Mouse (Mus musculus) forebrain, embryonic 15.5 days (tissue): Measurements from ENCODE around the gene Hk2. TPM values are rescaled to one million over a fixed set of nuclear protein-coding genes. Genes with fewer than 3 reads are reported as not detected.
A peak's percentile ranks its signal among the peaks of the same experiment; 100 is the strongest.

ENCODE experiments used
- ATAC-seq: fragments of 200-750 bp; cut with Nextera tagmentation; replicated peaks from 2 replicates; pipeline ENCODE4 v1.8.0; 2017; ENCODE audit warnings: mild to moderate bottlenecking, moderate TSS enrichment, moderate library complexity
- H3K27ac ChIP-seq: fragments of 300-500 bp; sonication (generic); replicated peaks from 2 replicates; pipeline ENCODE4 v1.5.1; 2015; ENCODE audit warnings: mild to moderate bottlenecking, inconsistent platforms
- H3K27me3 ChIP-seq: fragments of 300-500 bp; sonication (generic); 2 replicates; pipeline ENCODE4 v1.6.1; 2015; ENCODE audit warnings: inconsistent platforms
- H3K36me3 ChIP-seq: fragments of 300-500 bp; sonication (generic); 2 replicates; pipeline ENCODE4 v1.6.1; 2015; ENCODE audit warnings: mild to moderate bottlenecking, inconsistent platforms
- H3K4me1 ChIP-seq: fragments of 300-500 bp; sonication (generic); 2 replicates; pipeline ENCODE4 v1.6.1; 2015; ENCODE audit warnings: inconsistent platforms
- H3K4me2 ChIP-seq: fragments of 300-500 bp; sonication (generic); replicated peaks from 2 replicates; pipeline ENCODE4 v1.6.1; 2015; ENCODE audit warnings: mild to moderate bottlenecking, inconsistent platforms
- H3K4me3 ChIP-seq: fragments of 300-500 bp; sonication (generic); 2 replicates; pipeline ENCODE4 v1.5.1; 2015; ENCODE audit warnings: mild to moderate bottlenecking, inconsistent platforms
- H3K9ac ChIP-seq: fragments of 300-500 bp; sonication (generic); replicated peaks from 2 replicates; pipeline ENCODE4 v1.6.1; 2015; ENCODE audit warnings: mild to moderate bottlenecking, inconsistent platforms
- H3K9me3 ChIP-seq: fragments of 300-500 bp; sonication (generic); 2 replicates; pipeline ENCODE4 v1.6.1; 2016; ENCODE audit warnings: inconsistent platforms
- WGBS: fragments of 180-500 bp; shearing (Covaris S2); methylation state at CpG from one replicate; pipeline ENCODE4 v1.1.7; 2015; ENCODE audit warnings: mixed read lengths; 5-methylcytosine and 5-hydroxymethylcytosine counted together
- polyA plus RNA-seq: library from polyadenylated mRNA; unstranded; fragments of >200 nt; fragmentation: Nextera tagmentation; extraction: Ambion mirVana; gene quantifications from 2 replicates; pipeline ENCODE4 v1.2.1, GENCODE M21; 2015

The Hk2 gene
- polyA plus RNA-seq, 1 experiment from 2014 or later = 5.3 TPM

DNA sequence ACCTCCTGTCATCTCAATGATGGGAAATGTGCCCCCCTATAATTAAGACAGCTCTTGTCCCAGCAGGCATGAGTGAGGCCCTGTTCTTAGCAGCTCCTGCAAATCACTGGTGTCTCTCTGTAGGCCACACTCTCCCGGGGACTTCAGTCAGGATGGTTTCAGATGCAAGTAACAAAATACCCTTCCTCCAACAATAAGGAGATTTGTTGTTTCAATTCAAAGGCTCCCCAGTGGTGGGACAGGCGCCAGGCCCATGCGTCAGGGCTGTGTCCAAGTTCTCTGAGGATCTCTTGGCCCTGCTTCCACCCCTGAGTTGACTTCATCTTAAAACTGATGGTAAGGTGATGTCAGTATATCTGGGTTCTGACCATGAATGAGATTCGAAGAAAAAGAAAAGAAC is 9.7 kb upstream of the Hk2 start:
- Histone ChIP-seq H3K27me3 (no peaks in the 10 kb centered on the region), H3K4me1 (no peaks in the 10 kb centered on the region), H3K36me3 (no peaks in the 10 kb centered on the region), H3K9ac (no peak overlapping the region), H3K4me2 (no peak overlapping the region), H3K9me3 (no peaks in the 10 kb centered on the region), H3K4me3 (no peak overlapping the region), H3K27ac (no peak overlapping the region)
- ATAC-seq = no peak
- 68% methylated on average over 4 of the region's 4 CpGs for WGBS

DNA sequence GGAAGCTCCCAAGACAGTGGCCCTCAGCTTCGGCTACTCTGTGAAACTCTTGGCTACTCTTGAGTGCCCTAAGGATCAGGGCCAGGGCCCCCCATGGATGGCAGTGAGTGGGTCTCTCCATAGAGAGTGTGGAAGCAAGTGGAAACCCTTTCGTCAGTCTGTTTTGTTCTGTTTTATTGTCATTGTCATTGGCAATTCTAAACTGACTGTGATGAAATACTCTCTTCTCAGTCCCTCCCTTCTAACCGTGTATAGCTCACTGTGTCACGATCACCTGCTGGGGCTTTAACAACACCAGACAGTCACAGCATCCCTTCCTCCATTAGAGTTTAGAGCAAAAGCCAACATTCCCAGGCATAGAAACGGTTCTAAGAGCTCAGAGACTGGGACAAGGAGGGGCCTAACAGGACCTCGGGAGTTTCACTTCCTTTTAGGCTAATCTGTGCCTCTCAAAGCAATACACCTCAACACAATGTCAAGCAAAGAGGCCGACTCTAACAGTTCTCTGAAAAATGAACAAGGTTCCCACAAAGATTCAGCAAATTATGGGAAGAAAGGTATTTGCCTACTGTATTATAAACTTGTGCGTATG is 6.6 kb upstream of the Hk2 start:
- no peaks in the 10 kb centered on the region for H3K27me3 ChIP-seq
- H3K9ac ChIP-seq = no peak overlapping the region
- no peak for ATAC-seq
- no peaks in the 10 kb centered on the region for H3K4me1 ChIP-seq
- no peaks in the 10 kb centered on the region for H3K36me3 ChIP-seq
- H3K27ac ChIP-seq = no peak overlapping the region
- H3K4me2 ChIP-seq = no peak overlapping the region
- H3K9me3 ChIP-seq = no peaks in the 10 kb centered on the region
- WGBS = 44% methylated on average over 8 of the region's 8 CpGs
- H3K4me3 ChIP-seq = no peak overlapping the region

DNA sequence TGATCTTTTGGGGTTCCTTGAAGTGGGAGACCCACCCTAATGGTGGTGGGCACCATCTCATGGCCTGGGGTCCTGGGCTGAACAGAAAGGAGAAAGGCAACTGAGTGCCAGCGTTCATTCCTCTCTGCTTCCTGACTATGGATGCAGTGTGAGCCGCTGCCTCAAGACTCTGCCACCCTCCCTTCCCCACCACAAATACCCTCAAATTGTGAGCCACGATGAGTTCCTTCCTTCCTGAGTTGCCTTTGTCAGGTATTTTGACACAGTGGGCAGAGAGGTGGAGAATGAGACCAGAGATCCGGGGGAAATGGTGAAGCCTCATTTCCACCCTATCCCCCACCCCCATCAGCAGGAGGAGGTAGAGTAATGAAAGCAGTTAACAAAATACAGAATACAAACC is 6.1 kb upstream of the Hk2 start:
- H3K4me2 ChIP-seq = no peak overlapping the region
- H3K27ac ChIP-seq = no peak overlapping the region
- no peak overlapping the region for H3K9ac ChIP-seq
- peaks cover 5% of the 10 kb centered on the region; the same call in 1 of the 2 replicates for H3K27me3 ChIP-seq
- no peaks in the 10 kb centered on the region for H3K4me1 ChIP-seq
- no peaks in the 10 kb centered on the region for H3K36me3 ChIP-seq
- ATAC-seq = no peak
- no peaks in the 10 kb centered on the region for H3K9me3 ChIP-seq
- no peak overlapping the region for H3K4me3 ChIP-seq
- 74% methylated on average over 4 of the region's 4 CpGs for WGBS

GRCm38 (mm10) chr6:82777124-82777654 is 2.9 kb upstream of the Hk2 start:
- no peaks in the 10 kb centered on the region for H3K36me3 ChIP-seq
- H3K27ac ChIP-seq = no peak overlapping the region
- no peaks in the 10 kb centered on the region for H3K9me3 ChIP-seq
- H3K4me3 ChIP-seq = no peak overlapping the region
- H3K4me2 ChIP-seq = no peak overlapping the region
- no peak for ATAC-seq
- 96% methylated on average over 4 of the region's 4 CpGs for WGBS
- H3K9ac ChIP-seq = no peak overlapping the region
- H3K27me3 ChIP-seq = peaks cover 15% of the 10 kb centered on the region; the same call in 1 of the 2 replicates
- peaks cover 18% of the 10 kb centered on the region for H3K4me1 ChIP-seq

- WGBS = 87% methylated on average over 6 of the region's 6 CpGs
These were observed 1.1 kb upstream of the Hk2 start for GRCm38 (mm10) chr6:82775386-82775785.

DNA sequence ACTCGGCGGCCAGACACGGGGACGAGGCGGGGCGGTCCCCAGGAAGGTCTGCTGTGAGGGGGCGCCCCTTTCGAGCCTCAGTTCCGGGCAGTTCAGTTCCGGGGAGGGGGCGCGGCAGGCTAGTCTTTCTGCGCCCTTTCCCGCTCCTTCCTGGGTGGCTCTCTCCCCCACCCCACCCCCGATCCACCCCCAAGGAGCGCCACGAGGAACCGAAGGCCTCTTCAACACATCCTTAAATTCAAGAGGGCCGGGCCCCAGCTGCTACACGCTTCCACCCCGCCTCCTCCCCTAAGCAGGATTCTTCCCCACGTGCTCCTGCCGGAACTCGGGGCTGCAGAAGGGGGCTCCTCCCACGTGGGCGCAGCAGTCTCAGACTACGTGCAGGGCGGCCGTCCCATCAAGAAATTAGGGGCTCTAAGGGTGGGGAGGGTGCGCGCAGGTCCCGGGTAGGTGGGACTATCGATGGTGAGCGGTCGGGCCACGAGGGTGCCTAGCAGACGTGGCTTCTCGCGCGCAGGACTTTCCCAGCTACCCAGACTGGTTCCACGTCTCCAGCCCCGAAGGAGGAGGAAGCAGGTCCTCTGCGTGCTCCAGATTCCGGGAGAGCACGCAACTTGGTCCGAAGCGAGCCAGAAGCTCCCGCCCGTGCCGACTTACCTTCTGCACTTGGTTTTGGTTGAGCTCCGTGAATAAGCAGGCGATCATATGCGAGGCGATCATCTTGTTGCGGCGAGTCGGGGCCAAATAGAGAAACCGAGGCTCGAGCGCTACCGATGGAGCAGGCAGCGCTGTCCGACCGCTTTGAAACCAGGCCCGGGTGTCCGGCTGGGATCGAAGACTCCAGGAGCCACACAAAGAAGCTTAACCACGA is 758 bp downstream of the Hk2 start:
- H3K4me1 ChIP-seq = peaks cover 26% of the 10 kb centered on the region
- under 1% methylated on average over 68 of the region's 68 CpGs for WGBS
- no peaks in the 10 kb centered on the region for H3K9me3 ChIP-seq
- peak overlapping the region; percentile 92 for H3K4me2 ChIP-seq
- no peaks in the 10 kb centered on the region for H3K36me3 ChIP-seq
- H3K9ac ChIP-seq = peak overlapping the region; percentile 44
- H3K27ac ChIP-seq = peak overlapping the region; percentile 44
- ATAC-seq = peak; percentile 57
- H3K27me3 ChIP-seq = peaks cover 15% of the 10 kb centered on the region; the same call in 1 of the 2 replicates
- H3K4me3 ChIP-seq = peak overlapping the region; percentile 52

More at GRCm38 (mm10) chr6:82775386-82775785, 1.1 kb upstream of the Hk2 start:
- ATAC-seq = no peak
- peaks cover 15% of the 10 kb centered on the region; the same call in 1 of the 2 replicates for H3K27me3 ChIP-seq
- H3K36me3 ChIP-seq = no peaks in the 10 kb centered on the region
- peaks cover 26% of the 10 kb centered on the region for H3K4me1 ChIP-seq
- H3K9me3 ChIP-seq = no peaks in the 10 kb centered on the region
- no peak overlapping the region for H3K4me3 ChIP-seq
- H3K9ac ChIP-seq = no peak overlapping the region
- H3K4me2 ChIP-seq = no peak overlapping the region
- H3K27ac ChIP-seq = no peak overlapping the region

DNA sequence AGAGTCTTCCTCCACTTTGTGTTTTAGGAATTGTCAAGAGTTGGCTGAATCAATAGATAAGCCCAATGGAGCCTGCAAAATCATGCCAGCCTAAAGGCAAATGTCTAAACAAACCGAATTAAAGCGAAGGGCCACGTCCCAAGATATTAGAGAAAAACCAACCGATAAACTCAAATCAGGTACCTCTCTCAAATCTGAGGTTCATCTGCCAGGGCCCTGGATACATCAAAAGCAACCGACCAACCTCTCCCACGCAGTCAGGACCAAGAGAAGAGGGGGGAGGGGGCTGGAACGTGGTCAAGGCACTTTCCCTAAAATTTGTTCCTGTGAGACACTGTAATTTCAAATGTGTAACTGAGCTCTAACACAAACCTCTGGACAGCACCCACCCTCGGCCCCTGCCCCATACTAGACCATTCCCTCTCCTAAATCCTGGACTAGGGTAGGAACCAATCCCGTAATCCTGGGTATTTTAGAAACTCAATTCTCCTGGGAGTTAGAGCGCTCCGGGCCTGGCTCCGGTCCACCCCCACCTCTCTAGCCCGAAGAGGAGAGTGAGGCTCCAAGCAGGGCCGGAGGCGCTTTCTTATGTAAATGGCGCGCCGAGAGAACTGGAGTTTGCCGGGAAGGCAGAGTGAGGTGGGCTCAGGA is 1.7 kb downstream of the Hk2 start:
- peaks cover 15% of the 10 kb centered on the region; the same call in 1 of the 2 replicates for H3K27me3 ChIP-seq
- WGBS = under 1% methylated on average over 19 of the region's 19 CpGs
- H3K4me1 ChIP-seq = peaks cover 26% of the 10 kb centered on the region
- H3K4me2 ChIP-seq = peak overlapping the region; percentile 92
- H3K36me3 ChIP-seq = no peaks in the 10 kb centered on the region
- H3K4me3 ChIP-seq = peak overlapping the region; percentile 52
- ATAC-seq = peak; percentile 9; the same call in 1 of the 2 replicates
- H3K27ac ChIP-seq = peak overlapping the region; percentile 44; the same call in 1 of the 2 replicates
- peak overlapping the region; percentile 44 for H3K9ac ChIP-seq
- no peaks in the 10 kb centered on the region for H3K9me3 ChIP-seq

DNA sequence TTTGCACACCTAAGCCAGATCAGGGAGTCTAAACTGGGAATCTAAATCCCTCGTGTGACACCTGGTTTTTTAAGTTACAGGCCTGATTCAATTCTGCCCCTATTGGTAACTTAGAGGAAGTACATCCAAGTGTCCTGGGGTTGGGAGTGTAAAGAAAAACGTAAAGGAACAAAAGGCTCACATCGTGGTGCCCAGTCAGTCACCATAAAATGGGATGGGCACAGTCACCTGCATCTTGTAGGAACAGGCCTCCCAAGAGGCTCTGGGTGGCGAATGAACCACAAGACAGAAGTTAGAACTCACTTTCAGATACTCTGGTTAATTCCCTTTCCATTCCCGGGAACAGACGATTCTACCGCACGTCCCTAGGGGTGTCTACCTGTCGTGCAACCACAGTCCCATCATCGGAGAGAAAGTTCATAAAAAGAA is 2.3 kb downstream of the Hk2 start:
- peaks cover 26% of the 10 kb centered on the region for H3K4me1 ChIP-seq
- WGBS = 1% methylated on average over 10 of the region's 10 CpGs
- H3K4me2 ChIP-seq = peak overlapping the region; percentile 92
- no peaks in the 10 kb centered on the region for H3K36me3 ChIP-seq
- H3K27ac ChIP-seq = no peak overlapping the region
- no peaks in the 10 kb centered on the region for H3K9me3 ChIP-seq
- 0 out of 2 replicates have a peak overlapping the region, but pooled peaks have one; percentile 27 for H3K9ac ChIP-seq
- ATAC-seq = no peak
- H3K27me3 ChIP-seq = peaks cover 15% of the 10 kb centered on the region; the same call in 1 of the 2 replicates
- peak overlapping the region; percentile 52 for H3K4me3 ChIP-seq

GRCm38 (mm10) chr6:82771059-82771458 is 3.2 kb downstream of the Hk2 start:
- no peak for ATAC-seq
- no peak overlapping the region for H3K4me3 ChIP-seq
- no peaks in the 10 kb centered on the region for H3K36me3 ChIP-seq
- peaks cover 26% of the 10 kb centered on the region for H3K4me1 ChIP-seq
- H3K27me3 ChIP-seq = peaks cover 15% of the 10 kb centered on the region; the same call in 1 of the 2 replicates
- no peak overlapping the region for H3K4me2 ChIP-seq
- 58% methylated on average over 9 of the region's 9 CpGs for WGBS
- H3K9me3 ChIP-seq = no peaks in the 10 kb centered on the region
- no peak overlapping the region for H3K9ac ChIP-seq
- H3K27ac ChIP-seq = no peak overlapping the region

DNA sequence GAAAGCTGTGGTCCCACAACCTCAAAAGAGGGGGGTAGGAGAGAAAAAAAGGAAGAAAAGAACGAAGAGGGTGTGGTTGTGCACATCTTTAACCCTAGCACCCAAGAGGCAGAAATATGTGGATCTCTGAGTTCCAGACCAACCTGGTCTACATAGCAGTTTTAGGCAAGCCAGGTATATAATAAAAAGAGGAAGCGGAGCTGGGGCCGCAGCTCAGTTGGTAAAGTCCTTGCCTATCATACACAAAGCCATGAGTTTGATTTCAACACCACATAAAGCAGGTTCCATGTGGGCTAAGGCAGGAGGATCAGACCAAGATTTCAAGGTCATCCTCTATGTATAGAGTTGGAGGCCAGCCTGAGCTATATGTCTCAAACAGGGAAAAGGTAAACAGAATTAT is 4.0 kb downstream of the Hk2 start:
- Histone ChIP-seq H3K9me3 (no peaks in the 10 kb centered on the region), H3K4me2 (no peak overlapping the region), H3K9ac (no peak overlapping the region), H3K36me3 (no peaks in the 10 kb centered on the region), H3K4me1 (peaks cover 26% of the 10 kb centered on the region), H3K27ac (no peak overlapping the region), H3K4me3 (no peak overlapping the region), H3K27me3 (peaks cover 10% of the 10 kb centered on the region; the same call in 1 of the 2 replicates)
- ATAC-seq = no peak
- WGBS = 84% methylated on average over 3 of the region's 3 CpGs

DNA sequence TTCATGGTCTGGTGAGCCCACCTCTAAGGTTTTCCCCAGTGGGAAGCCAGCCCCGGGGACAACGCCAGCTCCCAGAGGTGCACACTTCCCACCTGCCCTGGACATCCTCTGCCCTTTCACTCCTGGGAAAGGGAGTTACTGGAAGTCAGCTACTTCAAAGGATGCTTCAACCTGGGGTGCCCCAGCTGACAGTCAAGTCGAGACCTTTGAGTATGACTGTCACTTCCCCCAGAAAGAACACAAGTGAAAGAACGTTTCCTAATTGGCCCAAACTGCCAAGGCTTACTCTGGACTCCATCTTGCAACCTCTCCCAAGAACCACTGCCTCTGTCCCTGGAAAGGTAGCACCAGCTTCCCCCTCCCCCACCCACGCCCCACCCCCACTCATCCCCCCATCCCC is 4.5 kb downstream of the Hk2 start:
- peaks cover 22% of the 10 kb centered on the region for H3K4me1 ChIP-seq
- no peak for ATAC-seq
- peaks cover 5% of the 10 kb centered on the region; the same call in 1 of the 2 replicates for H3K27me3 ChIP-seq
- H3K27ac ChIP-seq = no peak overlapping the region
- WGBS = 58% methylated on average over 5 of the region's 5 CpGs
- no peaks in the 10 kb centered on the region for H3K9me3 ChIP-seq
- H3K4me3 ChIP-seq = no peak overlapping the region
- no peak overlapping the region for H3K9ac ChIP-seq
- no peak overlapping the region for H3K4me2 ChIP-seq
- H3K36me3 ChIP-seq = no peaks in the 10 kb centered on the region
